Mouse (Mus musculus) heart, adult 2 months (tissue): ENCODE results near the gene Olfr430. TPM values are rescaled to one million over a fixed set of nuclear protein-coding genes. Genes with fewer than 3 reads are reported as not detected.
A peak's percentile ranks its signal among the peaks of the same experiment; 100 is the strongest.

ENCODE experiments used
- DNase-seq, 2 experiments: peaks; one replicate each; pipeline ENCODE4 v3.0.0; 2021
- H3K27ac ChIP-seq: fragments of 200-600 bp; 2 replicates; pipeline ENCODE4 v1.8.1; 2022
- H3K27me3 ChIP-seq: fragments of 200-500 bp; 2 replicates; pipeline ENCODE4 v1.6.1; 2012; ENCODE audit warnings: mild to moderate bottlenecking, low read length, inconsistent platforms, mixed read lengths; ENCODE audit not compliant: control insufficient read depth, insufficient read depth
- H3K36me3 ChIP-seq: fragments of 200-500 bp; 2 replicates; pipeline ENCODE4 v1.6.1; 2012; ENCODE audit warnings: low read length, inconsistent platforms; ENCODE audit not compliant: control insufficient read depth, insufficient read depth
- H3K4me1 ChIP-seq: fragments of 200-500 bp; 2 replicates; pipeline ENCODE4 v1.6.1; 2011; ENCODE audit warnings: low read length; ENCODE audit not compliant: control insufficient read depth, insufficient read depth
- H3K4me3 ChIP-seq: fragments of 200-600 bp; 2 replicates; pipeline ENCODE4 v1.8.1; 2022
- H3K79me2 ChIP-seq: fragments of 200-500 bp; replicated peaks from 2 replicates; pipeline ENCODE4 v1.6.1; 2012; ENCODE audit warnings: mild to moderate bottlenecking, inconsistent platforms, low read length, moderate library complexity, mixed read lengths; ENCODE audit not compliant: control insufficient read depth, insufficient read depth
- H3K9ac ChIP-seq: fragments of 200-500 bp; 2 replicates; pipeline ENCODE4 v1.6.1; 2012; ENCODE audit warnings: low read depth, mild to moderate bottlenecking, control low read depth, inconsistent platforms, low read length, mixed read lengths
- CTCF ChIP-seq: fragments of 200-600 bp; IDR thresholded peaks from 2 replicates; pipeline ENCODE4 v1.8.1; 2022; ENCODE audit warnings: antibody characterized with exemption, mild to moderate bottlenecking, moderate library complexity
- EP300 ChIP-seq: fragments of 200-500 bp; IDR thresholded peaks from 2 replicates; pipeline ENCODE4 v1.6.1; 2011; ENCODE audit warnings: low read depth, low read length, control low read depth; ENCODE audit not compliant: insufficient read depth
- POLR2A ChIP-seq: fragments of 200-500 bp; IDR thresholded peaks from 2 replicates; pipeline ENCODE4 v1.6.1; 2011; ENCODE audit warnings: mild to moderate bottlenecking, low read depth, low read length, control low read depth; ENCODE audit not compliant: insufficient read depth
- WGBS: fragments of 180-500 bp; shearing (Covaris S2); methylation state at CpG from one replicate; pipeline ENCODE4 v1.1.7; 2018; 5-methylcytosine and 5-hydroxymethylcytosine counted together
- intact Hi-C: fragments of 180-260 bp; cut with DNase I; formaldehyde crosslinking; loops from one replicate; pipeline ENCODE4 v1.15.1; 2025
- polyA plus RNA-seq: library from polyadenylated mRNA; depleted of rRNA; stranded (reverse); fragments of >200 nt; gene quantifications from 2 replicates; pipeline ENCODE4 v1.2.3, GENCODE M21; 2012
- total RNA-seq, 2 experiments: library from RNA; stranded (reverse); gene quantifications; 2 replicates each; pipeline ENCODE4 v1.2.3; 2021

Gene Olfr430
- total and polyA plus RNA-seq, 3 experiments, result not detected

DNA sequence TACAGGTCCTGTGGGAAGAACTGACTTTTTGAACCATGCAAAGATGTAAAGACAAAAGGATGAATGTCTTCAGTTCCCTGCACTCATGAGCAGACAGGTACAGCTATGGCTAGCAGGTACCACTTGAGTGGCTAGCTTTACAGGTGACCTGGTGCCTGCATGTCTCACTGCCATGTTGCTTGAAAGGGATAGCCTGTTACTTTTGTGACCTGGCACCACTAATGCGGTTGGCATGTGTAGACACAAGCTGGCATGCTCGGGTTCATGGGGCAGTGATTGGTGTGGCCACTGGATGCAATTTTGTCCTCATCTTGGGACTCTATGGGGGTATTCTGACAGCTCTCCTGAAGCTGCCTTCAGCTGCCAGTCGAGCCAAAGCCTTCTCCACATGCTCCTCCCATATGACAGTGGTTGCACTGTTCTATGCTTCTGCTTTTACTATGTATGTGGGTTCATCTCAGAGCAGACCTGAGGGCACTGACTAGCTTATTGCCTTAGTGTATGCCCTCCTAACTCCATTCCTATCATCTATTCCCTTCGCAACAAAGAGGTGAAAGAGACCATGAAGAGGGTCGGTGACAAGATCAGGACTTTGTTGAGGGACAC is 14.4 kb upstream of the Olfr430 start:
- WGBS, result 79% methylated on average over 5 of the region's 5 CpGs
- no peaks in the 10 kb centered on the region for H3K36me3 ChIP-seq
- H3K9ac ChIP-seq, result no peak overlapping the region
- peaks cover 1% of the 10 kb centered on the region for H3K4me1 ChIP-seq
- intact Hi-C loops, result no loop called here
- no peak for TF ChIP-seq EP300
- no peak for TF ChIP-seq CTCF
- TF ChIP-seq POLR2A, result no peak
- H3K4me3 ChIP-seq, result no peak overlapping the region
- no peaks in the 10 kb centered on the region for H3K27me3 ChIP-seq
- no peaks in the 10 kb centered on the region for H3K79me2 ChIP-seq
- peak in 1 of 2 experiments; percentile 19 for DNase-seq
- H3K27ac ChIP-seq, result no peak overlapping the region

DNA sequence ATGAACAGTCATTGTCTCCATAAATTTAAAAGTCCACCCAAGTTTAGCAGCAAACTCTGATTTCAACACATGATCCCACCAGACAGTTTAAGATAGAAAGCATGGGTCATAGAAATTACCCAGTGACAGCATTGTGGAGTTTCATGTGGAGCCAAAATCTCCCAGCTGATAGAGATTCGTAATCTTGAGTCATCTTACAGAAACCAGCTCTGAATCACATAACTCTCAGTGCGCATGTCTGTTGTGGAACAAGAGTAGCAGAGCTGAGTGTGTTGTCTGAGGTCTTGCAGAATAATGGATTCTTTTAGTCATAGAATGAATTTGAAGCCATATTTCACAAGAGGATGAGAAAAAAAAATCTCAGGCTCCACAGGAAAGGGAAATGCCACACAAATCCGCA is 13.4 kb upstream of the Olfr430 start:
- TF ChIP-seq CTCF (no peak), EP300 (no peak), POLR2A (no peak)

GRCm38 (mm10) chr1:174055248-174055647 is 11.2 kb upstream of the Olfr430 start:
- peaks cover 1% of the 10 kb centered on the region for H3K4me1 ChIP-seq
- intact Hi-C loops, result no loop called here
- no peaks in the 10 kb centered on the region for H3K36me3 ChIP-seq
- DNase-seq, result no peak
- no peaks in the 10 kb centered on the region for H3K79me2 ChIP-seq
- H3K27ac ChIP-seq, result no peak overlapping the region
- no peak for TF ChIP-seq EP300
- no peak for TF ChIP-seq CTCF
- TF ChIP-seq POLR2A, result no peak
- no peak overlapping the region for H3K4me3 ChIP-seq
- H3K9ac ChIP-seq, result no peak overlapping the region
- 71% methylated on average over 2 of the region's 2 CpGs for WGBS
- H3K27me3 ChIP-seq, result no peaks in the 10 kb centered on the region

More for the DNA sequence above, 13.4 kb upstream of the Olfr430 start:
- Histone ChIP-seq H3K27ac (no peak overlapping the region), H3K36me3 (no peaks in the 10 kb centered on the region), H3K79me2 (no peaks in the 10 kb centered on the region), H3K4me3 (no peak overlapping the region), H3K4me1 (peaks cover 1% of the 10 kb centered on the region), H3K27me3 (no peaks in the 10 kb centered on the region), H3K9ac (no peak overlapping the region)
- WGBS, result 47% methylated on average over 3 of the region's 3 CpGs
- intact Hi-C loops, result no loop called here
- no peak for DNase-seq

DNA sequence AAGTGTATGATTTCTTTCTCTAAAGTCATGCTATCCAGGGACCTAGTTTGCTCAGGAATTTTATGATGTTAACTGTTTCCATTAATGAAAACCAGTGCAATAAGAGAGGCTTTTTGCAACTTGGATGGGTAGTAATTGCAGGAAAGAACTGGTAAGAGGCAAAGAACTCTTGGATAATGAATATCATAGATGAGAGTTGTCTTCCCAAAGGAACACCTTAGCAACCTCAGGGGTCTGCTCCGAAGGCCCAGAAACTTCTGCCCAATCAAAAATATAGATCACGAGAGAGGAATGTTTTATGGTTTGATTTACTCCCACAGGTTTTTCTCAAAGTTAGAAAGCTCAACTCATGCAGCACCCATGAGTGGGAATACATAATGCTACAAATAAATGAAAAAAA is 17.6 kb downstream of the Olfr430 start, which contains the start of gene Olfr429:
Olfr429 (plus strand) TSS at position 301 of the 400 bp plus-strand sequence.
- DNase-seq, result no peak
- Histone ChIP-seq H3K27me3 (no peaks in the 10 kb centered on the region), H3K79me2 (no peaks in the 10 kb centered on the region), H3K27ac (no peak within 1 kb of the TSS), H3K36me3 (no peaks in the 10 kb centered on the region), H3K9ac (no peak within 1 kb of the TSS), H3K4me1 (no peaks in the 10 kb centered on the region), H3K4me3 (no peak within 1 kb of the TSS)
- intact Hi-C loops, result no loop called here
- 82% methylated on average over 2 of the region's 2 CpGs for whole genome bisulfite sequencing
- TF ChIP-seq POLR2A (no peak), EP300 (no peak), CTCF (no peak)

DNA sequence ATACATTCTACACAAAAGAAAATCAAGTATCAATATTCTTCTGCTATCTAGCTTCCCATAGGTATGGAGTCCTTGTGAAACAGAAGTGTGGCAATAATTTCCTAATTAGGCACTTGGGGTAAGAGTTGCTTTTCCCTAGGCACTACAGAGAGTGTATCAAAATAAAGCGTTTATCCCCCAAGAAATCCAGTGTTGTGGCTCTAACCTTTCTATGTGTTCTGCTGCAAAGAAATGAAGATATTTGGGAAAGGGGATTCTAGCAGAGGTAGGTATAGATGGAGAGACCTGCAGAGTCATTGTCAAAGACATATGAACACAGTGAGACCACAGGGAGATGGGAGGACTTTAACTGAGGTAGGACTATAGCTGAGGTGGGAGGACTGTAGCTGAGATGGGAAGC is 30.2 kb downstream of the Olfr430 start, which contains the start of gene Olfr427:
Olfr427 (plus strand) TSS at position 301 of the 400 bp plus-strand sequence.
- Histone ChIP-seq H3K4me3 (no peak within 1 kb of the TSS), H3K4me1 (no peaks in the 10 kb centered on the region), H3K36me3 (no peaks in the 10 kb centered on the region), H3K79me2 (no peaks in the 10 kb centered on the region), H3K27ac (no peak within 1 kb of the TSS), H3K9ac (no peak within 1 kb of the TSS), H3K27me3 (no peaks in the 10 kb centered on the region)
- intact Hi-C loops, result no loop called here
- TF ChIP-seq CTCF (no peak), EP300 (no peak), POLR2A (no peak)
- 87% methylated on average over 1 of the region's 1 CpGs for WGBS
- no peak for DNase-seq

- H3K36me3 ChIP-seq, result no peaks in the 10 kb centered on the region
- H3K4me1 ChIP-seq, result no peaks in the 10 kb centered on the region
- no peak overlapping the region for H3K9ac ChIP-seq
- H3K27me3 ChIP-seq, result no peaks in the 10 kb centered on the region
- no peaks in the 10 kb centered on the region for H3K79me2 ChIP-seq
- H3K4me3 ChIP-seq, result no peak overlapping the region
- 51% methylated on average over 2 of the region's 2 CpGs for WGBS
- H3K27ac ChIP-seq, result no peak overlapping the region
- TF ChIP-seq CTCF (peak; percentile 75), POLR2A (no peak), EP300 (no peak)
- no peak for DNase-seq
- intact Hi-C loops, result loop anchor here (2.0 kb wide), 1 partner anchor 647 kb away; no protein-coding TSS in a partner anchor
Measured at GRCm38 (mm10) chr1:174103735-174104134, 37.3 kb downstream of the Olfr430 start.
